Mouse (Mus musculus) intestine, postnatal 0 days (tissue): Measurements from ENCODE around the gene Frmd4b. TPM values are rescaled to one million over a fixed set of nuclear protein-coding genes. Genes with fewer than 3 reads are reported as not detected.

Experiments used
- ATAC-seq: fragments of 200-750 bp; cut with Nextera tagmentation; 2 replicates; pipeline ENCODE4 v1.8.0; 2017; ENCODE audit warnings: mild to moderate bottlenecking, moderate TSS enrichment, moderate library complexity
- H3K27ac ChIP-seq: fragments of 300-500 bp; sonication (generic); 2 replicates; pipeline ENCODE4 v1.5.1; 2014; ENCODE audit warnings: mild to moderate bottlenecking, low read depth, low read length, moderate library complexity
- H3K27me3 ChIP-seq: fragments of 300-500 bp; sonication (generic); replicated peaks from 2 replicates; pipeline ENCODE4 v1.6.1; 2014; ENCODE audit warnings: low read length, mixed read lengths; ENCODE audit not compliant: control insufficient read depth, insufficient read depth
- H3K36me3 ChIP-seq: fragments of 300-500 bp; sonication (generic); 2 replicates; pipeline ENCODE4 v1.6.1; 2014; ENCODE audit warnings: mild to moderate bottlenecking, moderate library complexity; ENCODE audit not compliant: control insufficient read depth, insufficient read depth
- H3K4me1 ChIP-seq: fragments of 300-500 bp; sonication (generic); replicated peaks from 2 replicates; pipeline ENCODE4 v1.6.1; 2014; ENCODE audit warnings: antibody characterized with exemption, low read length, mixed read lengths; ENCODE audit not compliant: control insufficient read depth, insufficient read depth
- H3K4me2 ChIP-seq: fragments of 300-500 bp; sonication (generic); replicated peaks from 2 replicates; pipeline ENCODE4 v1.6.1; 2014; ENCODE audit warnings: low read depth, mild to moderate bottlenecking, moderate library complexity
- H3K4me3 ChIP-seq: fragments of 300-500 bp; sonication (generic); 2 replicates; pipeline ENCODE4 v1.5.1; 2014; ENCODE audit warnings: low read depth, low read length
- H3K9ac ChIP-seq: fragments of 300-500 bp; sonication (generic); 2 replicates; pipeline ENCODE4 v1.6.1; 2014; ENCODE audit warnings: mild to moderate bottlenecking, low read depth, low read length
- H3K9me3 ChIP-seq: fragments of 300-500 bp; sonication (generic); 2 replicates; pipeline ENCODE4 v1.6.1; 2016; ENCODE audit warnings: mixed run types; ENCODE audit not compliant: control insufficient read depth
- CTCF ChIP-seq: sonication (generic); IDR thresholded peaks from 2 replicates; pipeline ENCODE4 v1.5.1; 2016; ENCODE audit warnings: low read depth, mild to moderate bottlenecking, control low read depth, antibody characterized with exemption, moderate library complexity
- WGBS: fragments of 180-500 bp; shearing (Covaris S2); extraction: QIAGEN DNeasy Blood & Tissue Kit; methylation state at CpG from one replicate; pipeline ENCODE4 v1.1.7; 2014; 5-methylcytosine and 5-hydroxymethylcytosine counted together
- polyA plus RNA-seq: library from polyadenylated mRNA; unstranded; fragments of >200 nt; fragmentation: Nextera tagmentation; extraction: Ambion mirVana; gene quantifications from 2 replicates; pipeline ENCODE4 v1.2.1, GENCODE M21; 2015

Frmd4b gene
- polyA plus RNA-seq, 1 experiment from 2014 or later: 5.1 TPM

- H3K4me1 ChIP-seq: no peaks in the 10 kb centered on the region; the same call in 1 of the 2 replicates
- 1% methylated on average over 33 of the region's 33 CpGs for WGBS
- peak overlapping the region; percentile 76 for H3K4me2 ChIP-seq
- peak overlapping the region; percentile 51 for H3K4me3 ChIP-seq
- no peaks in the 10 kb centered on the region for H3K9me3 ChIP-seq
- H3K27me3 ChIP-seq: no peaks in the 10 kb centered on the region
- H3K27ac ChIP-seq: peak overlapping the region; percentile 86
- peak overlapping the region; percentile 67 for H3K9ac ChIP-seq
- TF ChIP-seq CTCF: no peak
- peak; percentile 69 for ATAC-seq
- peaks cover 5% of the 10 kb centered on the region for H3K36me3 ChIP-seq
These were observed 305.5 kb downstream of the Frmd4b start for GRCm38 (mm10) chr6:97311599-97312544.

GRCm38 (mm10) chr6:97310901-97311331 is 306.4 kb downstream of the Frmd4b start:
- peak overlapping the region; percentile 76 for H3K4me2 ChIP-seq
- peak overlapping the region; percentile 48 for H3K9ac ChIP-seq
- 22% methylated on average over 7 of the region's 7 CpGs for WGBS
- H3K9me3 ChIP-seq: no peaks in the 10 kb centered on the region
- ATAC-seq: peak; percentile 20; the same call in 1 of the 2 replicates
- H3K4me1 ChIP-seq: peaks cover 4% of the 10 kb centered on the region
- peaks cover 5% of the 10 kb centered on the region for H3K36me3 ChIP-seq
- TF ChIP-seq CTCF: no peak
- H3K27ac ChIP-seq: peak overlapping the region; percentile 86; the same call in 1 of the 2 replicates
- H3K4me3 ChIP-seq: peak overlapping the region; percentile 51
- H3K27me3 ChIP-seq: no peaks in the 10 kb centered on the region

- peaks cover 5% of the 10 kb centered on the region for H3K4me1 ChIP-seq
- H3K36me3 ChIP-seq: peaks cover 5% of the 10 kb centered on the region
- H3K27ac ChIP-seq: no peak overlapping the region
- no peak for TF ChIP-seq CTCF
- no peak for ATAC-seq
- no peaks in the 10 kb centered on the region for H3K27me3 ChIP-seq
- H3K9ac ChIP-seq: no peak overlapping the region
- no peaks in the 10 kb centered on the region for H3K9me3 ChIP-seq
- no peak overlapping the region for H3K4me3 ChIP-seq
- no peak overlapping the region for H3K4me2 ChIP-seq
- 62% methylated on average over 6 of the region's 6 CpGs for WGBS
These were observed 308.2 kb downstream of the Frmd4b start for GRCm38 (mm10) chr6:97309161-97309560.

GRCm38 (mm10) chr6:97308562-97308961 is 308.8 kb downstream of the Frmd4b start:
- H3K4me2 ChIP-seq: no peak overlapping the region
- peaks cover 5% of the 10 kb centered on the region for H3K4me1 ChIP-seq
- H3K27me3 ChIP-seq: no peaks in the 10 kb centered on the region
- no peak overlapping the region for H3K9ac ChIP-seq
- no peak for ATAC-seq
- peaks cover 9% of the 10 kb centered on the region for H3K36me3 ChIP-seq
- H3K9me3 ChIP-seq: no peaks in the 10 kb centered on the region
- no peak overlapping the region for H3K4me3 ChIP-seq
- no peak for TF ChIP-seq CTCF
- 90% methylated on average over 6 of the region's 6 CpGs for WGBS
- no peak overlapping the region for H3K27ac ChIP-seq

- Histone ChIP-seq H3K9me3 (no peaks in the 10 kb centered on the region), H3K4me2 (no peak overlapping the region), H3K9ac (no peak overlapping the region), H3K4me3 (no peak overlapping the region), H3K4me1 (peaks cover 5% of the 10 kb centered on the region), H3K27ac (no peak overlapping the region), H3K36me3 (peaks cover 13% of the 10 kb centered on the region), H3K27me3 (no peaks in the 10 kb centered on the region)
- TF ChIP-seq CTCF: no peak
- 76% methylated on average over 8 of the region's 8 CpGs for WGBS
- ATAC-seq: no peak
These were observed 310.1 kb downstream of the Frmd4b start for GRCm38 (mm10) chr6:97307231-97307630.

GRCm38 (mm10) chr6:97306351-97306750 is 311.0 kb downstream of the Frmd4b start:
- Histone ChIP-seq H3K27me3 (no peaks in the 10 kb centered on the region), H3K4me3 (no peak overlapping the region), H3K9ac (no peak overlapping the region), H3K4me2 (peak overlapping the region; percentile 21), H3K4me1 (peaks cover 5% of the 10 kb centered on the region), H3K36me3 (peaks cover 13% of the 10 kb centered on the region), H3K9me3 (no peaks in the 10 kb centered on the region), H3K27ac (peak overlapping the region; percentile 46; the same call in 1 of the 2 replicates)
- no peak for ATAC-seq
- WGBS: 90% methylated on average over 11 of the region's 11 CpGs
- TF ChIP-seq CTCF: no peak
